Mouse (Mus musculus): Measurements from ENCODE around the gene Adgrg2. TPM values are rescaled to one million over a fixed set of nuclear protein-coding genes. Genes with fewer than 3 reads are reported as not detected.

Adgrg2 gene
- total and polyA plus RNA-seq, 3 experiments = not detected

DNA sequence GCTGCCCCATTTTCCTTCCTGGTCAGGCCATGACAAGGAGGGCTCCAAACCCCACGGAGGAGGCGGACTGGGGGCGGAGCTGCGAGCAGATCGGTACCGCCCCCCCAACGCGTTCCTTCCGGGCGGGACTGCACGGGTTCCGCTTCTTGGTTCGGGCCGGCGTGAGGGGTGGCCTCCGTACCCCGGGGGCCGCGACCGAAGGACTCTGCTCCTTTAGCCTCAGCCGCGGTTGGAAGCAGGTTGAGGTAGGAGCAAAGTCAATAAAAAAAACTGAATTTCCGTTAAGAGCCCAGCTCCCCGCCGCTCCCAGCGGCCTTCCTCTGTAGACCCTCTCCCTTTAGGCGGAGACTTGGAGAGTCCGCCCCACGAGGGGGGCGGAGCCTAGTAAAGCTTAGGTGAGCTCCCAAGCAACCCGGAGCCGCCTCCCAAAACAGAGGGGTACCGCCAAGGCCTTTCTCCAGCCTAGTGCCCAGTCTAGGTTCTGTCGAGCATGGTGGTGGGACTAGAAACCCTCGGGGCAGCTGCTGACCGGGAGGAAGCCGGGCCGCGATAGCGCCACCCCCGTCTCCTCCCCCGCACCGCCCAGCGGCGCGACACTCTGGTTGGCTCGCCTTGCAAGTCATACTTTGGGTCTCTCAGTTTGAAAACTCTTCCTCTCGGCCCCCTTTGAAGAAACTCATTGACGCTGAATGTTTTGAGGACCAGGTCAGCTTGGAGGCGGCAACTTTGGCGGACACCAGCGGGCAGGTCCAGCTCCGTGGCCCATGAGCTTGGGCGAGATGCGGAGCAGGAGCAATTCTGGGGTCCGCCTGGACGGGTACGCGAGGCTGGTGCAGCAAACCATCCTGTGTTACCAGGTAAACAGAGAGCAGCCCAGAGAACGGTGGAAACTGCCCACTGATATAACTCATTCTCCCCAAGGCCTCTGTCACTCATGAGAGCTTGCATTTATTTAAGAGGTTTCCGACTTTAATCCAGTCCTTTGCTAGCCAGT, 111.9 kb downstream of the Adgrg2 start, which contains the start of gene Phka2:
Gene Phka2, plus strand, starts transcription at position 119 of the 994 bp plus-strand sequence.
- peak; percentile 73 for DNase-seq (ENCODE audit: extremely low read depth)
- Histone ChIP-seq H3K9ac (ENCODE audit: insufficient read depth, low read depth) (peak within 1 kb of the TSS; percentile 64), H3K4me1 (ENCODE audit: control insufficient read depth in 1 of 2, insufficient read depth in 2 of 2) (peaks cover 0 to 5% of the 10 kb centered on the region in 2 experiments; a peak in 2 of 4 replicates), H3K27me3 (replicated peaks) (no peaks in the 10 kb centered on the region), H3K36me3 (replicated peaks in 1 of 2; ENCODE audit: control insufficient read depth in 1 of 2, insufficient read depth in 1 of 2, low read length in 1 of 2) (no peaks in the 10 kb centered on the region), H3K4me2 (ENCODE audit: insufficient read depth, low read depth, poor library complexity, severe bottlenecking) (peak within 1 kb of the TSS; percentile 61), H3K4me3 (replicated peaks in 1 of 3; ENCODE audit: low read depth in 2 of 3, low read length in 2 of 3, poor library complexity in 1 of 3) (peak within 1 kb of the TSS; percentile 67 to 84 (median 67)), H3K79me2 (replicated peaks; ENCODE audit: control insufficient read depth, extremely low read depth, insufficient read depth, poor library complexity, severe bottlenecking) (0 out of 2 replicates have a peak, but pooled peaks cover 2% of the 10 kb centered on the region), H3K9me3 (replicated peaks; ENCODE audit: low read length) (no peaks in the 10 kb centered on the region), H3K27ac (ENCODE audit: insufficient read depth, low read depth) (no peak within 1 kb of the TSS)
- dilution Hi-C loops (cut with MboI; ENCODE audit: extremely low pct_ligation_motif_present, extremely low pct_unique_long_range_greater_than_20kb, low sequenced_read_pairs) (no loop called here), in situ Hi-C loops (cut with MboI; ENCODE audit: low pct_ligation_motif_present, low pct_unique_long_range_greater_than_20kb, low sequenced_read_pairs) (no loop called here)
- TF ChIP-seq TCF12 (IDR thresholded peaks at IDR 0.05; ENCODE audit: low read depth, low read length) = no peak
- no peak for TF ChIP-seq RAD21 (IDR thresholded peaks at IDR 0.05; ENCODE audit: low read depth, low read length)
- peak; percentile 86 for TF ChIP-seq CHD1 (IDR thresholded peaks at IDR 0.05; ENCODE audit: low read depth, low read length)
- TF ChIP-seq BHLHE40 (IDR thresholded peaks at IDR 0.05; ENCODE audit: low read depth, low read length) = peak; percentile 58
- TF ChIP-seq UBTF (IDR thresholded peaks at IDR 0.05; ENCODE audit: low read depth, low read length) = no peak
- TF ChIP-seq MAX (IDR thresholded peaks at IDR 0.05; ENCODE audit: low read length) = no peak
- no peak for TF ChIP-seq CHD2 (IDR thresholded peaks at IDR 0.05; ENCODE audit: low read length)
- no peak for TF ChIP-seq ZMIZ1 (IDR thresholded peaks at IDR 0.05; ENCODE audit: low read depth, low read length)
- TF ChIP-seq SMC3 (IDR thresholded peaks at IDR 0.05; ENCODE audit: low read depth, low read length) = no peak
- TF ChIP-seq CTCF (conservative IDR thresholded peaks at IDR 0.05 in 1 of 2, IDR thresholded peaks at IDR 0.05 in 1 of 2; ENCODE audit: low read depth in 2 of 2, low read length in 2 of 2) = no peak
- TF ChIP-seq MAFK (IDR thresholded peaks at IDR 0.05; ENCODE audit: insufficient replicate concordance, low read length) = no peak
- TF ChIP-seq NELFE (IDR thresholded peaks at IDR 0.05; ENCODE audit: low read depth, low read length) = peak; percentile 66
- TF ChIP-seq PAX5 (IDR thresholded peaks at IDR 0.05; ENCODE audit: low read length) = no peak
- TF ChIP-seq USF1 (IDR thresholded peaks at IDR 0.05; ENCODE audit: low read depth, low read length) = no peak
- TF ChIP-seq ETS1 (conservative IDR thresholded peaks at IDR 0.05; ENCODE audit: low read depth, low read length) = no peak
- TF ChIP-seq ZKSCAN1 (IDR thresholded peaks at IDR 0.05; ENCODE audit: borderline replicate concordance, low read depth, low read length) = no peak
- TF ChIP-seq ZNF384 (IDR thresholded peaks at IDR 0.05; ENCODE audit: low read depth, low read length) = no peak
- TF ChIP-seq POLR2A (IDR thresholded peaks at IDR 0.05; ENCODE audit: low read depth, low read length) = peak; percentile 33; the same call in 1 of the 2 replicates
- TF ChIP-seq IRF4 (IDR thresholded peaks at IDR 0.05; ENCODE audit: low read depth, low read length) = no peak
- TF ChIP-seq SIN3A (IDR thresholded peaks at IDR 0.05; ENCODE audit: low read length) = no peak; the same call in 1 of the 2 replicates
- no peak for TF ChIP-seq NRF1 (IDR thresholded peaks at IDR 0.05; ENCODE audit: low read depth, low read length)
- TF ChIP-seq MXI1 (IDR thresholded peaks at IDR 0.05; ENCODE audit: low read depth, low read length) = 0 out of 2 replicates have a peak, but pooled peaks have one; percentile 32
- no peak for TF ChIP-seq MEF2A (IDR thresholded peaks at IDR 0.05; ENCODE audit: borderline replicate concordance, low read depth, low read length)
- TF ChIP-seq MYC (IDR thresholded peaks at IDR 0.05; ENCODE audit: low read depth, low read length) = no peak
- TF ChIP-seq E2F4 (IDR thresholded peaks at IDR 0.05; ENCODE audit: insufficient replicate concordance, low read depth, low read length) = no peak
- TF ChIP-seq JUND (conservative IDR thresholded peaks at IDR 0.05; ENCODE audit: low read depth, low read length) = no peak
- no peak for TF ChIP-seq KAT2A (IDR thresholded peaks at IDR 0.05; ENCODE audit: insufficient replicate concordance, low read length)
- TF ChIP-seq TBP (conservative IDR thresholded peaks at IDR 0.05; ENCODE audit: low read depth, low read length) = no peak
- TF ChIP-seq JUN (IDR thresholded peaks at IDR 0.05; ENCODE audit: insufficient read depth, low read depth, low read length) = no peak
- no peak for TF ChIP-seq ZC3H11A (IDR thresholded peaks at IDR 0.05; ENCODE audit: low read depth, low read length)
- 0 out of 2 replicates have a peak, but pooled peaks have one; percentile 37 for TF ChIP-seq MAZ (IDR thresholded peaks at IDR 0.05; ENCODE audit: low read depth, low read length)
- peak; percentile 61 for TF ChIP-seq HCFC1 (IDR thresholded peaks at IDR 0.05; ENCODE audit: low read depth, low read length)
- no peak for TF ChIP-seq RCOR1 (conservative IDR thresholded peaks at IDR 0.05; ENCODE audit: low read depth, low read length)
- TF ChIP-seq ELF1 (IDR thresholded peaks at IDR 0.05; ENCODE audit: low read depth, low read length) = peak; percentile 61
